Mouse (Mus musculus) forebrain, embryonic 12.5 days (tissue): Measurements from ENCODE around the gene Ahcyl1. TPM values are rescaled to one million over a fixed set of nuclear protein-coding genes. Genes with fewer than 3 reads are reported as not detected.
"Not testable (repeated sequence)": the region's sequence is repeated elsewhere in the genome, so short reads cannot be mapped to it uniquely, and the experiment has no call there.

Source experiments
- ATAC-seq: fragments of 200-750 bp; cut with Nextera tagmentation; 2 replicates; pipeline ENCODE4 v1.8.0; 2017; ENCODE audit warnings: moderate TSS enrichment; ENCODE audit not compliant: low FRiP score
- H3K27ac ChIP-seq: fragments of 300-500 bp; sonication (generic); 2 replicates; pipeline ENCODE4 v1.5.1; 2016; ENCODE audit warnings: mild to moderate bottlenecking
- H3K27me3 ChIP-seq: fragments of 300-500 bp; sonication (generic); 2 replicates; pipeline ENCODE4 v1.6.1; 2016; ENCODE audit warnings: mild to moderate bottlenecking
- H3K36me3 ChIP-seq: fragments of 300-500 bp; sonication (generic); replicated peaks from 2 replicates; pipeline ENCODE4 v1.6.1; 2016; ENCODE audit warnings: mild to moderate bottlenecking
- H3K4me1 ChIP-seq: fragments of 300-500 bp; sonication (generic); 2 replicates; pipeline ENCODE4 v1.6.1; 2016
- H3K4me2 ChIP-seq: fragments of 300-500 bp; sonication (generic); 2 replicates; pipeline ENCODE4 v1.6.1; 2016; ENCODE audit warnings: mild to moderate bottlenecking, moderate library complexity
- H3K4me3 ChIP-seq: fragments of 300-500 bp; sonication (generic); replicated peaks from 2 replicates; pipeline ENCODE4 v1.5.1; 2016; ENCODE audit warnings: mild to moderate bottlenecking
- H3K9ac ChIP-seq: fragments of 300-500 bp; sonication (generic); 2 replicates; pipeline ENCODE4 v1.6.1; 2016; ENCODE audit warnings: mild to moderate bottlenecking
- H3K9me3 ChIP-seq: fragments of 300-500 bp; sonication (generic); 2 replicates; pipeline ENCODE4 v1.6.1; 2016
- WGBS: fragments of 180-500 bp; shearing (Covaris S2); methylation state at CpG from one replicate; pipeline ENCODE4 v1.1.7; 2016; 5-methylcytosine and 5-hydroxymethylcytosine counted together
- polyA plus RNA-seq: library from polyadenylated mRNA; unstranded; fragments of >200 nt; fragmentation: Nextera tagmentation; extraction: Ambion mirVana; gene quantifications from 2 replicates; pipeline ENCODE4 v1.2.1, GENCODE M21; 2016

Gene Ahcyl1
- polyA plus RNA-seq, 1 experiment from 2014 or later, result 124 TPM

GRCm38 (mm10) chr3:107670500-107670899, 25.9 kb downstream of the Ahcyl1 start:
- ATAC-seq, result no peak
- H3K27ac ChIP-seq, result no peak overlapping the region
- WGBS, result 93% methylated on average over 4 of the region's 4 CpGs

DNA sequence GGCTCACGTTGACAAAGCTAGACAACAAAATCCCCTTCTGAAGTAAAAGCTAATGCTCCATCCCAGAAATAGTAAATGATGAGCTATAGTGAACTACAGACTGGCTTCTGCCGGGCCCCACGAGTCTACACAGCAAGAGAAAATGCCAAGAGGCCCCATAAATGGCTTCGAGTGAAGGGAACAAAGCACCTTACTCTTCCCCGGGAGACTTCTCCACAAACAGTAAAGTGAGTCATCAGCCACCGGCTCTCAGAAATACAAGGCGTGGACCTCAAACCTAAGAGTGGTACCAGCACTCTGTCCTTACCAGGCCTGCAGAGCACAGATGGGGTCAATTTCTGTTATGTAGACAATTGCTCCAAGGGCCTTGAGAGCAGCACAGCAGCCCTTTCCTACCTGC, 27.6 kb downstream of the Ahcyl1 start:
- Histone ChIP-seq H3K9me3 (no peaks in the 10 kb centered on the region), H3K36me3 (peaks cover 89% of the 10 kb centered on the region), H3K27ac (no peak overlapping the region), H3K4me3 (no peak overlapping the region), H3K9ac (no peak overlapping the region), H3K4me1 (no peaks in the 10 kb centered on the region), H3K27me3 (no peaks in the 10 kb centered on the region), H3K4me2 (no peak overlapping the region)
- no peak for ATAC-seq
- 93% methylated on average over 7 of the region's 7 CpGs for WGBS

More at GRCm38 (mm10) chr3:107670500-107670899, 25.9 kb downstream of the Ahcyl1 start:
- H3K4me1 ChIP-seq, result no peaks in the 10 kb centered on the region
- H3K27me3 ChIP-seq, result no peaks in the 10 kb centered on the region
- no peaks in the 10 kb centered on the region for H3K9me3 ChIP-seq
- no peak overlapping the region for H3K9ac ChIP-seq
- H3K4me3 ChIP-seq, result no peak overlapping the region
- peaks cover 89% of the 10 kb centered on the region for H3K36me3 ChIP-seq
- no peak overlapping the region for H3K4me2 ChIP-seq

- H3K9ac ChIP-seq, result no peak overlapping the region
- H3K4me2 ChIP-seq, result no peak overlapping the region
- H3K27ac ChIP-seq, result no peak overlapping the region
- H3K9me3 ChIP-seq, result no peaks in the 10 kb centered on the region
- 86% methylated on average over 6 of the region's 6 CpGs for WGBS
- H3K36me3 ChIP-seq, result peaks cover 93% of the 10 kb centered on the region
- no peak overlapping the region for H3K4me3 ChIP-seq
- no peaks in the 10 kb centered on the region for H3K27me3 ChIP-seq
- ATAC-seq, result no peak
- H3K4me1 ChIP-seq, result no peaks in the 10 kb centered on the region
Measured at GRCm38 (mm10) chr3:107667426-107667825, 28.9 kb downstream of the Ahcyl1 start.

DNA sequence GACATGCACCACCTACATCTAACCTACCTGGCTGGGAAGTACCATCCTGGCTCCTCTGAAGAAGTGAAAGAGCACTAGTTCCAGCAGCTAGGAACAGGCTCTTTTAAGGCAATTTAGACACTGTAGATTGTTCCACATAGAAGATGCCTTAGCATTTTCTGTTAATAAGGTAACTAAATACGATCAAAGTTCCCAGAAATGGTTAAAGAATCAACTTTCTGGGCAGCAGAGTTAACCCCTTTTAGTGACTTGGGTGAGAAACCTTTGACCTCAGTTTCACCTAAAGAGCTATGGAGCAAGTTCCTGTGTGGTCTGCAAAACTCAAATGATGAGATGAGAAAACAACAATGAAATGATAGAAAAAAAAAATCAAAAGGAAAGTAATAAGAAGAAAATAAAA, 31.7 kb downstream of the Ahcyl1 start:
- Histone ChIP-seq H3K9me3 (no peaks in the 10 kb centered on the region), H3K4me1 (no peaks in the 10 kb centered on the region), H3K4me2 (no peak overlapping the region), H3K27me3 (no peaks in the 10 kb centered on the region), H3K27ac (no peak overlapping the region), H3K36me3 (peaks cover 92% of the 10 kb centered on the region), H3K4me3 (no peak overlapping the region), H3K9ac (no peak overlapping the region)
- 90% methylated on average over 1 of the region's 1 CpGs for WGBS
- no peak for ATAC-seq

DNA sequence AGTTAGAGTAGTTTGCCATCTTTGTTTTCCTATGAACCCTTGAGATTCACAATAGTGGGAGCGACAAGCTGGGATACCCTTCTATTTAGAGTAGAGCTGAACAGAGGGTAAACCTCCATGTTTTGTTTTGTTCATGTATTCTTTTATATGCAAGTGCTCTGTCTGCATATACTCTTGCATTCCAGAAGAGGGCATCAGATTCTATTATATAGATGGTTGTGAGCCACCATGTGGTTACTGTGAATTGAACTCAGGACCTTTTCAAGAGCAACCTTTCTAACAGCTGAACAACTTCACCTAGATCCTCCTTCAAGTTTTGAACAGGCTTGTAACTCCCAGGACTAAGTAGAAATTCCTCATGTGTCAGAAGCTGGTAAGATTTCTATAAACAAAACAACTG, 37.4 kb downstream of the Ahcyl1 start:
- H3K27me3 ChIP-seq, result no peaks in the 10 kb centered on the region
- no peak overlapping the region for H3K9ac ChIP-seq
- WGBS, result 86% methylated on average over 1 of the region's 1 CpGs
- H3K4me1 ChIP-seq, result no peaks in the 10 kb centered on the region
- no peak overlapping the region for H3K27ac ChIP-seq
- peaks cover 45% of the 10 kb centered on the region for H3K36me3 ChIP-seq
- H3K9me3 ChIP-seq, result no peaks in the 10 kb centered on the region
- no peak overlapping the region for H3K4me3 ChIP-seq
- ATAC-seq, result no peak
- H3K4me2 ChIP-seq, result no peak overlapping the region

- Histone ChIP-seq H3K4me2 (no peak overlapping the region), H3K9ac (no peak overlapping the region), H3K4me1 (no peaks in the 10 kb centered on the region), H3K4me3 (no peak overlapping the region), H3K9me3 (no peaks in the 10 kb centered on the region), H3K27me3 (no peaks in the 10 kb centered on the region), H3K36me3 (peaks cover 27% of the 10 kb centered on the region), H3K27ac (no peak overlapping the region)
- 86% methylated on average over 4 of the region's 4 CpGs for WGBS
- no peak for ATAC-seq
Measured at GRCm38 (mm10) chr3:107656888-107657287, 39.5 kb downstream of the Ahcyl1 start.

DNA sequence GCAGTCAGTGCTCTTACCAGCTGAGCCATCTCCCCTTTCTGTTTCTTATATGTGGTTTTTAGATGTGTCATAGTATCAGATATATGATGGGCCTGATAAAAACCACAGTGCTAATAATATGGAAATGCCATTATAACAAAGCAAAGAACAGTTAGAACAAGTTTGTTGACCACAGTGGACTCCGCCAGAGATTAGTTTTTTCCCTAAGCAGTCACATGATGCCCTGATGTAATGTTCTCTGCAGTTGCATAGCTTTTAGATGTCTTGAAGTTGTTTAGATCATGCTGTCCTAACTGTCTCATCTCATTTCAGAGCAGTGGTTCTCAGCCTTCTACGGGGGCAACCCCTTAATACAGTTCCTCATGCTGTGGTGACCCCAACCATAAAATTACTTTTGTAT, 40.2 kb downstream of the Ahcyl1 start:
- no peaks in the 10 kb centered on the region for H3K4me1 ChIP-seq
- H3K27ac ChIP-seq, result no peak overlapping the region
- peaks cover 23% of the 10 kb centered on the region for H3K36me3 ChIP-seq
- WGBS, result 94% methylated on average over 2 of the region's 2 CpGs
- H3K27me3 ChIP-seq, result no peaks in the 10 kb centered on the region
- no peak overlapping the region for H3K4me2 ChIP-seq
- H3K4me3 ChIP-seq, result no peak overlapping the region
- H3K9me3 ChIP-seq, result no peaks in the 10 kb centered on the region
- H3K9ac ChIP-seq, result no peak overlapping the region
- ATAC-seq, result no peak

- Histone ChIP-seq H3K27me3 (no peaks in the 10 kb centered on the region), H3K36me3 (peaks cover 17% of the 10 kb centered on the region), H3K27ac (no peak overlapping the region), H3K9me3 (no peaks in the 10 kb centered on the region), H3K4me1 (no peaks in the 10 kb centered on the region), H3K4me2 (no peak overlapping the region), H3K4me3 (no peak overlapping the region), H3K9ac (no peak overlapping the region)
- no peak for ATAC-seq
- 94% methylated on average over 3 of the region's 3 CpGs for WGBS
Measured at GRCm38 (mm10) chr3:107655491-107655890, 40.9 kb downstream of the Ahcyl1 start.

DNA sequence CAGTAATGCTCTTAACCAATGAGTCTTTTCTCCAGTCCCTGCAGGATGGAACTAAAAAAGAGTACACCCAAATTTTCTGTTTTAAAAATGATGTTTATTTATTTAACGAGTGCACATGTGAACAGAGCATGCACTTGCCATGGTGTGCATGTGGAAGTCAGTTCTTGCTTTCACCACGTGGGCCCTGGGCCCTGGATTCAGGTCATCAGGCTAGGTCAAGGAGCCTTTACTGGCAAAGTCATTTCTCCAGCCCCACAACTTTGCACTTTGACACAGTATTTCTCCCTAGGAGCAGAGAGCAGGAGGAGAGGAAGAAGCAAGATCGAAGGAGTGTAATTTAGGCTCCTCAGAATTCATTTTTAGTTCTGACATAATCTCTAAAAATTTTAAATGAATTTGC, 41.5 kb downstream of the Ahcyl1 start:
- Histone ChIP-seq H3K9me3 (no peaks in the 10 kb centered on the region), H3K4me1 (no peaks in the 10 kb centered on the region), H3K9ac (no peak overlapping the region), H3K27me3 (no peaks in the 10 kb centered on the region), H3K4me2 (no peak overlapping the region), H3K27ac (no peak overlapping the region), H3K4me3 (no peak overlapping the region), H3K36me3 (peaks cover 11% of the 10 kb centered on the region)
- ATAC-seq, result no peak
- 86% methylated on average over 3 of the region's 3 CpGs for WGBS

DNA sequence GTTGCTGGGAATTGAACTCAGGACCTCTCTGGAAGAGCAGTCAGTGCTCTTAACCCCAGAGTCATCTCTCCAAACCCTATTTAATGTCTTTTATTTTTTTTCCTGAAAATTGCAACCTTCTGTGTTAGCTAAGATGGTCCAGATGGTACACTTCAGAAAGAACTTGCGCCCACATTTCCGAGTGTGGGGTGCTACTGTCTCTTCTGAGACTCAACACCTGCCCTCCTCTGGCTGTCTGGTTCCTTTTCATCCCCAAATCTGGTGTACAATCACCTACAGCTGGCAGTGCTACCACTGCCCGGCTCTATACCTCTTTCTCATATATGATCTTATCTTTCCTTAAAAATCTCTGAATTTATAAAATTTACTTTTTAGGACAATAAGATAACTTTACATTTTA, 43.4 kb downstream of the Ahcyl1 start:
- WGBS, result 95% methylated on average over 3 of the region's 3 CpGs
- Histone ChIP-seq H3K9ac (no peak overlapping the region), H3K27ac (no peak overlapping the region), H3K4me3 (no peak overlapping the region), H3K27me3 (no peaks in the 10 kb centered on the region), H3K4me2 (no peak overlapping the region), H3K4me1 (0 out of 2 replicates have a peak, but pooled peaks cover under 1% of the 10 kb centered on the region), H3K9me3 (no peaks in the 10 kb centered on the region), H3K36me3 (no peaks in the 10 kb centered on the region; the same call in 1 of the 2 replicates)
- ATAC-seq, result no peak

- H3K27me3 ChIP-seq, H3K4me2 ChIP-seq, H3K36me3 ChIP-seq, H3K9me3 ChIP-seq, H3K9ac ChIP-seq, H3K27ac ChIP-seq, H3K4me1 ChIP-seq, ATAC-seq, H3K4me3 ChIP-seq: not testable (repeated sequence)
- WGBS, result 80% methylated on average over 5 of the region's 5 CpGs
Measured at GRCm38 (mm10) chr3:107650276-107650675, 46.1 kb downstream of the Ahcyl1 start.

GRCm38 (mm10) chr3:107646947-107647346, 49.4 kb downstream of the Ahcyl1 start:
- 96% methylated on average over 3 of the region's 3 CpGs for WGBS
- Histone ChIP-seq H3K9ac (no peak overlapping the region), H3K9me3 (no peaks in the 10 kb centered on the region), H3K36me3 (no peaks in the 10 kb centered on the region), H3K4me2 (no peak overlapping the region), H3K4me3 (no peak overlapping the region), H3K27me3 (no peaks in the 10 kb centered on the region), H3K4me1 (0 out of 2 replicates have a peak, but pooled peaks cover 3% of the 10 kb centered on the region), H3K27ac (no peak overlapping the region)
- ATAC-seq, result no peak

- Histone ChIP-seq H3K36me3 (no peaks in the 10 kb centered on the region), H3K4me3 (no peak overlapping the region), H3K4me2 (no peak overlapping the region), H3K9me3 (no peaks in the 10 kb centered on the region), H3K4me1 (no peaks in the 10 kb centered on the region), H3K9ac (no peak overlapping the region), H3K27ac (no peak overlapping the region), H3K27me3 (no peaks in the 10 kb centered on the region)
- WGBS, result 54% methylated on average over 5 of the region's 5 CpGs
- peak; percentile 33; the same call in 1 of the 2 replicates for ATAC-seq
Measured at GRCm38 (mm10) chr3:107637606-107638172, 58.7 kb downstream of the Ahcyl1 start.
